Mouse (Mus musculus) midbrain, embryonic 14.5 days (tissue): ENCODE results near the gene Nebl. TPM values are rescaled to one million over a fixed set of nuclear protein-coding genes. Genes with fewer than 3 reads are reported as not detected.
A peak's percentile ranks its signal among the peaks of the same experiment; 100 is the strongest.

Experiments
- ATAC-seq: fragments of 200-750 bp; cut with Nextera tagmentation; 2 replicates; pipeline ENCODE4 v1.8.0; 2017; ENCODE audit warnings: moderate number of reproducible peaks, moderate library complexity; ENCODE audit not compliant: low FRiP score, low TSS enrichment
- DNase-seq: peaks from one replicate; pipeline ENCODE4 v3.0.0-alpha.2; 2015
- H3K27ac ChIP-seq: fragments of 300-500 bp; sonication (generic); replicated peaks from 2 replicates; pipeline ENCODE4 v1.5.1; 2014; ENCODE audit warnings: mild to moderate bottlenecking, low read depth, low read length, moderate library complexity
- H3K27me3 ChIP-seq: fragments of 300-500 bp; sonication (generic); 2 replicates; pipeline ENCODE4 v1.6.1; 2014; ENCODE audit warnings: low read length, control low read depth, mixed read lengths; ENCODE audit not compliant: control insufficient read depth, insufficient read depth
- H3K36me3 ChIP-seq: fragments of 300-500 bp; sonication (generic); 2 replicates; pipeline ENCODE4 v1.6.1; 2014; ENCODE audit warnings: low read length, control low read depth; ENCODE audit not compliant: control insufficient read depth, insufficient read depth
- H3K4me1 ChIP-seq: fragments of 300-500 bp; sonication (generic); 2 replicates; pipeline ENCODE4 v1.6.1; 2014; ENCODE audit warnings: mild to moderate bottlenecking, antibody characterized with exemption, low read length, control low read depth; ENCODE audit not compliant: control insufficient read depth, insufficient read depth
- H3K4me2 ChIP-seq: fragments of 300-500 bp; sonication (generic); 2 replicates; pipeline ENCODE4 v1.6.1; 2014; ENCODE audit warnings: mild to moderate bottlenecking, low read length, moderate library complexity
- H3K4me3 ChIP-seq: fragments of 300-500 bp; sonication (generic); replicated peaks from 2 replicates; pipeline ENCODE4 v1.5.1; 2014; ENCODE audit warnings: low read depth, low read length
- H3K9ac ChIP-seq: fragments of 300-500 bp; sonication (generic); replicated peaks from 2 replicates; pipeline ENCODE4 v1.6.1; 2014; ENCODE audit warnings: mild to moderate bottlenecking, low read length, moderate library complexity
- H3K9me3 ChIP-seq: fragments of 300-500 bp; sonication (generic); 2 replicates; pipeline ENCODE4 v1.6.1; 2016; ENCODE audit warnings: low read length, control low read depth, mixed read lengths; ENCODE audit not compliant: control insufficient read depth
- WGBS: fragments of 180-500 bp; shearing (Covaris S2); extraction: QIAGEN DNeasy Blood & Tissue Kit; methylation state at CpG from one replicate; pipeline ENCODE4 v1.1.7; 2014; 5-methylcytosine and 5-hydroxymethylcytosine counted together
- polyA plus RNA-seq: library from polyadenylated mRNA; unstranded; fragments of >200 nt; fragmentation: Nextera tagmentation; extraction: Ambion mirVana; gene quantifications from 2 replicates; pipeline ENCODE4 v1.2.1, GENCODE M21; 2014

The Nebl gene
- polyA plus RNA-seq, 1 experiment from 2014 or later: 6.7 TPM

DNA sequence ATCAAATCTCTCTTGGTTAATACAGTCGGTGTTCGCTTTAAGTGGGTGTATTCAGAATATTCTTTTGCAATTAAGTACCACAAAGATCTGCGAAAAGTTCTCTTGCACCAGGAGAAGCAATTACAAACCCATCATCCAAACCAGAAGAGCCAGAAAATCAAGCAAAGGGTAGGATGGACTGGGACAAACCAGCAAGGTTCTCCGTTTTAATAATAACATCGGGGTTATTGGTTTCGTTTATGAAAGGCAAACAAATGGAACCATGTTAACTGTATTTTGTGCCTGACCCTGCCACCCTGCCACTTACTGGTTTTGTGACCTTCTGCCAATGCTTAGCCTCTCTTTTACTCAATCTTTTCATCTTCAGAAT is 552 bp upstream of the Nebl start:
- 10% methylated on average over 6 of the region's 6 CpGs for WGBS

DNA sequence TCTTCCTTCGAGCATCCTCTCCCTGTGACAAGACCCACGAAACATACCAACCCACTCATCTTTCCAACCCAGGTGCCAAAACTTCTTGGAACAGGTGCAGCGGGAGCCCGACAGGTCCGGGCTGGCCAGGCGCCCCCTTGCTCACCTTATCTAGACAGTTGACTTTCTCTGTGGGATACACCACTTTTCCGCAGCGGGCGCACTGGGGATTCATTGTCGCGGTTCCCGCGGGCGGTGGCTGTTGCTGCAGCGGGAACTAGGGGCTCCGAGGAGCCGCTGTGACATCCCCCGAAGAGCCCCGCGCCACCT is 662 bp downstream of the Nebl start:
- peak overlapping the region; percentile 71 for H3K27ac ChIP-seq
- no peak; the same call in 1 of the 2 replicates for ATAC-seq
- H3K4me3 ChIP-seq: peak overlapping the region; percentile 62
- peaks cover 10% of the 10 kb centered on the region; the same call in 1 of the 2 replicates for H3K4me1 ChIP-seq
- DNase-seq: no peak
- no peaks in the 10 kb centered on the region for H3K9me3 ChIP-seq
- peak overlapping the region; percentile 76 for H3K9ac ChIP-seq
- H3K4me2 ChIP-seq: peak overlapping the region; percentile 97
- no peaks in the 10 kb centered on the region for H3K36me3 ChIP-seq
- under 1% methylated on average over 20 of the region's 20 CpGs for WGBS
- H3K27me3 ChIP-seq: peaks cover 38% of the 10 kb centered on the region

More for the DNA sequence above, 552 bp upstream of the Nebl start:
- Histone ChIP-seq H3K4me3 (peak overlapping the region; percentile 62), H3K36me3 (no peaks in the 10 kb centered on the region), H3K9ac (peak overlapping the region; percentile 76; the same call in 1 of the 2 replicates), H3K4me2 (peak overlapping the region; percentile 97), H3K27me3 (peaks cover 38% of the 10 kb centered on the region), H3K27ac (0 out of 2 replicates have a peak overlapping the region, but pooled peaks have one; percentile 71), H3K9me3 (no peaks in the 10 kb centered on the region), H3K4me1 (peaks cover 10% of the 10 kb centered on the region; the same call in 1 of the 2 replicates)
- no peak for ATAC-seq
- no peak for DNase-seq

DNA sequence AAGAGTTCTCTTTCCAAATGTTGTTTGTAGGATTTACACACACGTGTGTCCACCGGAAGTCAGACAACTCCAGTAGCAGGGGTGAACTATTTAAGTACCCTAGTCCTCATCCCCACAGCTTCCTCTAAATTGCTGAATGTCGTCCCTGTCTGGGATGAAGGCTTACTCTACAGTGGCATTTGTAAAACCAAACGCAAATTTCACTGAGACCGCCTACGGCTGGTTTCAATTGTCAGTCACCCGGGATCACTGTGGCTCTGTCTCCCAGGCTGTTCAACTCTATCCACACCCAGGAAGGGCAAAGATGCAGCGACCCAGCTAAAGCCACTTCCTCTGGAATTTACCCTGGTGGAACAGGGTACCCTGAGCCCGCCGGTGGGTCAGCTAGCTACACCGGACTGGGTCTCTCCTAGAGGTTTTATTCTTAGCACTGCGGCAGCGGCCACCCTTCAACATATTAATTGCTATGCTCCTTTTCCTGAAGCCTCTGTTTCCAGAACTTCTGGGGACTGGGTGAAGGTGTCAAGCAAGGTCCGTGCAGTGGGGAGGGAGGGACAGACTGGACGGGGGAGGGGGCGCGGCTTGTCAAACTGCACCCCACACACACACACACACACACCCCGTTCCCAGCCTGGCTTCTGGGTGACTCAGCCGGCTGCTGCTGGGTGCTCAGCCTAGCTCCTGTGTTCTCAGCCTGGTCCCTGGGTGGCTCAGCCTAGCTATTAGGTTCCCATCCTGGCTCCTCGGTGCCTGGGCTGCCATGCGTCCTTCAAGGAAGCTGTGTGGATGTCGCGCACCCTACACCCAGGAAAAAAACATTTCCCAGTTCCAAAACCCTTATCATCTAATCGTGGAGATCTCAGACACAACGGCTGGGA is 1.3 kb downstream of the Nebl start:
- H3K36me3 ChIP-seq: no peaks in the 10 kb centered on the region
- peak overlapping the region; percentile 76 for H3K9ac ChIP-seq
- H3K27ac ChIP-seq: no peak overlapping the region
- peak overlapping the region; percentile 62 for H3K4me3 ChIP-seq
- H3K27me3 ChIP-seq: peaks cover 38% of the 10 kb centered on the region
- H3K9me3 ChIP-seq: no peaks in the 10 kb centered on the region
- ATAC-seq: peak; percentile 46
- peak overlapping the region; percentile 97 for H3K4me2 ChIP-seq
- peaks cover 10% of the 10 kb centered on the region; the same call in 1 of the 2 replicates for H3K4me1 ChIP-seq
- DNase-seq: peak; percentile 47
- WGBS: 5% methylated on average over 25 of the region's 25 CpGs

GRCm38 (mm10) chr2:17724405-17724804 is 6.9 kb downstream of the Nebl start:
- ATAC-seq (no peak), DNase-seq (no peak)
- Histone ChIP-seq H3K4me3 (no peak overlapping the region), H3K27ac (no peak overlapping the region), H3K4me1 (no peaks in the 10 kb centered on the region), H3K9ac (no peak overlapping the region), H3K4me2 (no peak overlapping the region), H3K27me3 (peaks cover 14% of the 10 kb centered on the region), H3K36me3 (no peaks in the 10 kb centered on the region), H3K9me3 (no peaks in the 10 kb centered on the region)
- 57% methylated on average over 5 of the region's 5 CpGs for WGBS

- H3K27ac ChIP-seq: no peak overlapping the region
- WGBS: 82% methylated on average over 12 of the region's 12 CpGs
- no peaks in the 10 kb centered on the region for H3K4me1 ChIP-seq
- no peak for ATAC-seq
- no peaks in the 10 kb centered on the region for H3K36me3 ChIP-seq
- no peak overlapping the region for H3K4me3 ChIP-seq
- no peaks in the 10 kb centered on the region for H3K9me3 ChIP-seq
- DNase-seq: no peak
- no peak overlapping the region for H3K9ac ChIP-seq
- H3K4me2 ChIP-seq: no peak overlapping the region
- 0 out of 2 replicates have a peak, but pooled peaks cover 5% of the 10 kb centered on the region for H3K27me3 ChIP-seq
Observed at GRCm38 (mm10) chr2:17723268-17724019, 7.8 kb downstream of the Nebl start.

DNA sequence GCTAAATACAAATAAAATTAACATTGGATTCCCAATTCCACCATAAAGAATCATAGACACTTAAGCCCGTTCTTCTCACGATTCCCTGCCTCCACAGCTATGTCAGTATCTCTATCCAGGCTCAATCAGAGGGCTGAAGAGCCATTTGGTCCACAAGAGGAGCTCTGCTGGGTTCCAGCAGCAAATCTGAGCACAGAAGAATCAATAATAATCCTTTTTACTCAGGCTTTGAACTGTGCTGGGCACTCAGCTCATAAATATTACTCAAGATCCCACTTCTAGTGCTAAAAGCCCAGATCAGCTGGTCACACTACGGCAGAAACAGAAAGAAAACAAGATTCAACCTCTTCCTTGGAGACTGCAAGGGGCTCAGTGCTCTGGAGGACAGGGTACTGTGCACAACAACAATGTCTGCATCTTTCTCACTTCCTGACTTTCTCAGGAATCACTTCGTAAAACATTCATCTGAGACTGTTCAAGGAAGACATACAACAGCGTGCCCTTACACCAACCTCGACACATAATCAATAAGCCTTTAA is 10.0 kb downstream of the Nebl start:
- Histone ChIP-seq H3K4me3 (no peak overlapping the region), H3K9me3 (peaks cover 3% of the 10 kb centered on the region; the same call in 1 of the 2 replicates), H3K9ac (no peak overlapping the region), H3K27ac (no peak overlapping the region), H3K36me3 (no peaks in the 10 kb centered on the region), H3K27me3 (no peaks in the 10 kb centered on the region), H3K4me1 (no peaks in the 10 kb centered on the region), H3K4me2 (no peak overlapping the region)
- ATAC-seq: no peak
- DNase-seq: no peak
- WGBS: 50% methylated on average over 6 of the region's 6 CpGs

GRCm38 (mm10) chr2:17718281-17718680 is 13.0 kb downstream of the Nebl start:
- Histone ChIP-seq H3K27me3 (no peaks in the 10 kb centered on the region), H3K9me3 (peaks cover 6% of the 10 kb centered on the region; the same call in 1 of the 2 replicates), H3K4me1 (no peaks in the 10 kb centered on the region), H3K9ac (no peak overlapping the region), H3K36me3 (no peaks in the 10 kb centered on the region), H3K27ac (no peak overlapping the region), H3K4me3 (no peak overlapping the region), H3K4me2 (no peak overlapping the region)
- no peak for DNase-seq
- ATAC-seq: no peak
- 92% methylated on average over 1 of the region's 1 CpGs for WGBS

- H3K9ac ChIP-seq: no peak overlapping the region
- no peak overlapping the region for H3K4me2 ChIP-seq
- DNase-seq (no peak), ATAC-seq (no peak)
- no peaks in the 10 kb centered on the region for H3K27me3 ChIP-seq
- no peak overlapping the region for H3K4me3 ChIP-seq
- peaks cover 6% of the 10 kb centered on the region; the same call in 1 of the 2 replicates for H3K9me3 ChIP-seq
- H3K36me3 ChIP-seq: no peaks in the 10 kb centered on the region
- no peaks in the 10 kb centered on the region for H3K4me1 ChIP-seq
- H3K27ac ChIP-seq: no peak overlapping the region
- 53% methylated on average over 2 of the region's 2 CpGs for WGBS
Observed at GRCm38 (mm10) chr2:17717200-17717599, 14.1 kb downstream of the Nebl start.
